Mouse (Mus musculus): ENCODE data around the gene Olfr876. TPM values are rescaled to one million over a fixed set of nuclear protein-coding genes. Genes with fewer than 3 reads are reported as not detected.
"Not testable (repeated sequence)": the region's sequence is repeated elsewhere in the genome, so short reads cannot be mapped to it uniquely, and the experiment has no call there.

Gene Olfr876
- not detected in 2 replicates for polyA plus RNA-seq (2012; ENCODE audit: insufficient read depth, insufficient read length, missing spikeins)

DNA sequence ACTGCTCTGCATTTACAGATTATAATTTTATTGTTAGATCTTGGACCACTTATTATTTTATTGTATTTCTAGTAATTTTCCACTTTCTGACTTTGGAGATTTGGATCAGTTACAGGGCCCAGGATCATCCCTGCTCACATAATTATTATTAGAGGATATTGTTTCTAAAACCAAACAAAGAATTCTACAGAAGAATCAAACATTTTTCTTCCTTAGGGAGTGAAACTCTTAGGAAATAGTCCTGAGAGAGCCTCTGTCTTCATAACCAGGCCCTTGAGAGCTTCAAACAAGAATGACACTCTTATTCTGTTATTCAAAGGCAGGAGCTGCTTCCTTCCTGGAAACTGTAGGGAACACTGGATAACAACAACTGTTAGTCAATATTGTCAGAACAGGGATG lies at the start of gene Olfr876:
Gene Olfr876 (plus strand): TSS at position 301 of the 400 bp plus-strand sequence.
- Histone ChIP-seq H3K4me3 (ENCODE audit: insufficient read depth, low read depth, low read length) (no peak within 1 kb of the TSS), H3K27ac (replicated peaks; ENCODE audit: low read depth, low read length) (no peak within 1 kb of the TSS), H3K4me1 (ENCODE audit: control insufficient read depth, insufficient read depth, insufficient read length, low read length) (no peaks in the 10 kb centered on the region)

DNA sequence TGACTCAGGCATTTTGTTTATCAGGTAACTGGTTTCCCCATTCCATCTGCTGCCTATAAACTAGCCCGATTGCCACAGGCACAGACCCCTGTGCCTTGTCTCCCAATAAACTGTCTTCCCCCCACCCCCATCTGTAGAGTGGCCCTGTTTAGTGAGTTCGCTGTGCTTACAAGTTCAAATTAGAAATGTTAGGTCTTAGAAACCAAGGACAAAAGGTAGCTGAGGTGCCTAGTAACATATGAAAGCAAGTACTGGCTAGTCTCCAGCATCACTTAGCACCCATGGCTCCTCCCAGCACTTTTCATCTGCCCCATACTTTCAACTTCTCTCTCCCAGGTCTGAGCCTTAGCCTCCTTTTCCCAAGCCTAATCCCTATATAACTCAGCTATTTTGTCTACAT lies 41.1 kb upstream of the Olfr876 start:
- no peak overlapping the region for H3K4me3 ChIP-seq (ENCODE audit: insufficient read depth, low read depth, low read length)
- H3K27ac ChIP-seq (replicated peaks; ENCODE audit: low read depth, low read length): no peak overlapping the region
- H3K4me1 ChIP-seq (ENCODE audit: control insufficient read depth, insufficient read depth, insufficient read length, low read length): no peaks in the 10 kb centered on the region

DNA sequence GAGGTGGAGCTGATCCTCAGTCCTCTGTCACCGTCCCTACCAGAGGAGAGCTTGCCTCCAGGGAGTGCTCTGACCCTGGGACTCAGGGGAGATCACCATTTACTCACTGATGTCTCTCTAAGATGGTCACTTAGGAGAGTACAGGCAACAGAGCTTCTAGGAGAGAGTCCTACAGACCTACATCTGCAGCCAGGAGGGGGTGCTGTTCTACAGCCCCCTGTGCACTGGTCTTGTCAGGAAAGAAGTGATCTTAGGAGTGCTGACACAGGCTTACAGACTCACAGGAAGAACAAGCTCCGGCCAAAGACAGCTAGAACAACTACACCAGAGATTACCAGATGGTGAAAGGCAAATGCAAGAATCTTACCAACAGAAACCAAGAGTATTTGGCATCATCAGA lies 40.3 kb upstream of the Olfr876 start:
- H3K27ac ChIP-seq (replicated peaks; ENCODE audit: low read depth, low read length): no peak overlapping the region
- H3K4me3 ChIP-seq (ENCODE audit: insufficient read depth, low read depth, low read length): no peak overlapping the region
- H3K4me1 ChIP-seq (ENCODE audit: control insufficient read depth, insufficient read depth, insufficient read length, low read length): no peaks in the 10 kb centered on the region

DNA sequence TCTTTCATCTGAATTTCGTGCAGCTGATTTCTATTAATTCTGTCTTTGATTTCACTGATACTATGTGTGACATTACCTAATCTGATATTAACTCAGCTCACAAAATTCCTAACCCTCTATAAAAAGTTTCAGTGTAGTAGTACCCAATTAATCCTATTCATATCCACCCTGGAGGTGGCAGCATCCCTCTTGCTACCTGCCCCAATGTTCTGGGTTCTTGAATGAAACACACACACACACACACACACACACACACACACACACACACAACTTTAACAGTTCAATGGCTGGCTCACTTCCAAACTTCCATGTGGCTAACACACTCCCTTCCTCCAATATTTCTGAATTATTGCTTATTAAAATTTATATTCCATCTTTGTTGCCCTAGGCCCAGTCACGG lies 32.2 kb upstream of the Olfr876 start:
- H3K4me1 ChIP-seq (ENCODE audit: control insufficient read depth, insufficient read depth, insufficient read length, low read length): no peaks in the 10 kb centered on the region
- no peak overlapping the region for H3K27ac ChIP-seq (replicated peaks; ENCODE audit: low read depth, low read length)
- H3K4me3 ChIP-seq (ENCODE audit: insufficient read depth, low read depth, low read length): no peak overlapping the region

DNA sequence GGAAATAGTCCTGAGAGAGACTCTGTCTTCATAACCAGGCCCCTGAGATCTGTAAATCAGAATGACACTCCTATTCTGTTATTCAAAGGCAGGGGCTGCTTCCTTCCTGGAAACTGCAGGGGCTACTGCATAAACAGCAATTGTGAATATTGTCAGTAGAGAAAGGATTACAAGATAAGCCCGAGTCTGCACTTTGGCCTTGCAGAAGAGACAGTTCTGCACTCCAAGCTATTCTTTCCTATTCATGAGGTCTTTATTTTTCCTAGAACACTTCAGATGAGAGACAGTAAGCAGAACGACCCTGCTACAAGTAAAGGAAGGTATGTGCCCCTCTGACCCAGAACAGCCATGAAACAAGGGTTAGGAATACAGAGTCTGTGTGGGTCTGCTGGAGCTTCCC lies 31.1 kb upstream of the Olfr876 start, which contains the start of gene Olfr875:
Gene Olfr875 (plus strand): TSS at position 99 of the 400 bp plus-strand sequence.
- Histone ChIP-seq H3K4me3 (ENCODE audit: insufficient read depth, low read depth, low read length) (no peak within 1 kb of the TSS), H3K4me1 (ENCODE audit: control insufficient read depth, insufficient read depth, insufficient read length, low read length) (no peaks in the 10 kb centered on the region), H3K27ac (replicated peaks; ENCODE audit: low read depth, low read length) (no peak within 1 kb of the TSS)

DNA sequence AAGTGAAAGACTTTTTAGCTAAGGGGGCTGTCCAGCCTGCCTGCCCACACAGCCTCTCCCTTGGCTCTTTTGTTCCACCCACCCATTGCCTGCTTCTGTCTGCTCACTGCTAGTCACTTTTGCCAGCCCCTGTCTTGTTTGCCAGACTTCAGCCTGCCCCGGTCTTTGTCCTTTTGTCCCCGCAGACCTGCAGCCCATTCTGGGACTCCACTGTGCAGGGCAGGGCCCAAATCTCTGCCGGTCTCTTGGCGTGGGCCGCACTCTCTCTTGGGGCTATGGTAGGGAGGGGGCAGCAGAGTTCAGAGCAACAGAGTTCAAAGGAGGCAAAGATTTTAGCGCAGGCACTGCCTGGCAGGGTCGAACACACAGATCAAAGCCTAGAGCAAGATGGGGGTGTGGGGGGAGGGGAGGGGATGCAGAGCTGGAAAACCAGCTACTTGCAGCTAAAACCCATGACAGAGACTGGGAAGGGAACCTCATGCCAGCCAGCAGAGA lies 20.0 kb upstream of the Olfr876 start:
- H3K4me3 ChIP-seq (ENCODE audit: insufficient read depth, low read depth, low read length): no peak overlapping the region
- H3K27ac ChIP-seq (replicated peaks; ENCODE audit: low read depth, low read length): no peak overlapping the region
- no peaks in the 10 kb centered on the region for H3K4me1 ChIP-seq (ENCODE audit: control insufficient read depth, insufficient read depth, insufficient read length, low read length)

DNA sequence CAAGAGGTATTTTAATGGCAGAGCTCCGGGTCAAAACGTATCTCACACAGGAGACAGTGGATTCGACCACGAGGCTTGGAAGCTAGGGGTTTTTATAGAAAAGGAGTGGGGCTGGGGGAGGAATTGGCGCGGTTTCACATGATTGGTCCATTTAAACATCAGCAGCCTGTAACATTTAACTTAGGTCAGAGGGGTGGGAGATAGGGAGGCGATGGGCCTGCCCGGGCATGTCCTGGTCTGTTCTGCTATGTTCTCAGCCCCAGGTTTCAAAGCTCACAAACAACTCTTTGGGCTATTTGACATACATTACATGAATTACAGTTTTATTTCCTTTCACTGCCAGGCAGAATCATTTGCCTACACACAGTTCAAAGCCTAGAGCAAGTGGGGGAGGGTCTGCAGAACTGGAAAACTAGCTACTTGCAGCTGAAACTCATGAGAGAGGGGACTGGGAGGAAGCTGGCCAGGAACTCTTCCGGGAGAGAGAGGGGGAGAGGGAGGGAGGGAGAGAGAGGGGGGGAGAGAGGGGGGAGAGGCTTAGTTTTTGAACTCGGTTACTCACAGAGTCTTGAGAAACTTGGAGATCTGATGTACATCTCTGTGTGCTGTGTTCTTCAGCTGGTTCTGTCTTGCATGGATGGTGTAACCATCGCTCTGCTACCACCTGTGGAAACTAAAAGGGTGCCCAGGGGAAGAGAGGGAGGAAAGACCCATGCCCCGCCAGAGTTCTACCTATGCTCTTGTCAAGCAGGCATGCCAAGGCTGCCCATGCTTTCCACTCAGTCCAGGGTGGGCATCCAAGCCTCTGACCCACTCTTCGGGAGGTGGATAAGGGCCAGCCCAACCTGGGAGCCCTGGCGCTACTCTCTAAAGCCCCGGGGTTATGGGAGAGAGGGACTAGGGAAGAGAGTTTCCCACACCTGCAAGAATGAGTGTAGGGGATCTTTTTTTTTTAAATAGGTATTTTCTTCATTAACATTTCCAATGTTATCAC lies 19.1 kb upstream of the Olfr876 start:
- not testable (repeated sequence) for H3K4me3 ChIP-seq (ENCODE audit: insufficient read depth, low read depth, low read length); H3K27ac ChIP-seq (replicated peaks; ENCODE audit: low read depth, low read length); H3K4me1 ChIP-seq (ENCODE audit: control insufficient read depth, insufficient read depth, insufficient read length, low read length)

DNA sequence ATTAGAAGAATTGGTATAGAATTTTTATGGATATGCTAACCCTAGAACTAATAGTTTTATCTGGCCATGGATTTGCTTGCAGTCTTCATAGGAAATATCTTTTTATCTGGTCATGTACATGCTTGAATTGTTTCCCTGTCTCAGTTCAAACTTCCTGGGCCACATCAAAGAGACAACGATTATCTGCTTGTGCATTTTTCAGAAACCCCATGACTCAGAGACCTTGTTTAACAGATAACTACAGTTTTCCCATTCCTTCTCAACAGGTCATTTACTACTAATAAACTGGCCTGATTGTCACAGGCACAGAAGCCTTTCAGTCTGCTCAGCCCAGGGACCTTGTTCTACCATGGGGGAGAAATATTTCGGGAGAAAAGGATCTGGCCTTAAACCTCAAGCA lies 16.4 kb upstream of the Olfr876 start:
- no peaks in the 10 kb centered on the region for H3K4me1 ChIP-seq (ENCODE audit: control insufficient read depth, insufficient read depth, insufficient read length, low read length)
- H3K27ac ChIP-seq (replicated peaks; ENCODE audit: low read depth, low read length): no peak overlapping the region
- no peak overlapping the region for H3K4me3 ChIP-seq (ENCODE audit: insufficient read depth, low read depth, low read length)

DNA sequence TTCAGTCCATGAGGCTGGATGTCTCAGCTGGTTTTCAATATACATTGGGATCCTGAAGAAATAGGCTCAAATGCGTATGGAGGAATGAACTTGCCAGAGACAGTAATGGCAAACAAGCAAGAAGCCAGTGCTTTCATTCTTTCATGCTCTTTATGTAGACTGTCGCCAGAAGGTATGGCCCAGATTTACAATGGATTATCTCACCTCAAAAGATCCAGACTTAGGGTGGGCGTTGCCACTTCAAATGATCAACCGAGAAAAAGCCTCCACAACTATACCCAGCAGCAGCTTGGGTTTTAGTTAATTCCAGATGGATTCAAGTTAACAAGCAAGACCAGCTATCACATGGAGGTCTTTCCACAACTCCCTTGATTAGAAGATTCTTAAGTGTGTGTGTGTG lies 776 bp upstream of the Olfr876 start:
- H3K4me3 ChIP-seq (ENCODE audit: insufficient read depth, low read depth, low read length): no peak overlapping the region
- no peaks in the 10 kb centered on the region for H3K4me1 ChIP-seq (ENCODE audit: control insufficient read depth, insufficient read depth, insufficient read length, low read length)
- H3K27ac ChIP-seq (replicated peaks; ENCODE audit: low read depth, low read length): no peak overlapping the region

DNA sequence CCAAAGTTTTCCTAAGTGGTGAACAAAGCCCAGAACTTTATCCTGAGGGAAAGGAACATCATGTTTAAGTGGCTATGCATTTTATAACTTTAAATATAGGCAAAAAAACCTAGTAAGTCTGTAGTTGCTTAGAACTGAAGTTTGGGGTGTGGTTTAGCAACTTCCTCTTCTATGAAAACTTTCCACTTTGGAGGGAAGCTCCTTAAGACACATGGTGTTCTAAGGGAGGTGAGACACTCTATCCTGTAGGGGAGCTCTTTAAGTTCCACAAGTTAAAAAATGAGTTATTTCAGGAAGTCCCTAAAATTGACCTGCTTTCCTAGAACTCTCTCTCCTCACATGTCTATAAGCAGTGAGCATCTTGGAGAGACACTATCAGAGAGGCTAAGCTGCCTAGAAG lies 4.4 kb downstream of the Olfr876 start:
- Histone ChIP-seq H3K4me1 (ENCODE audit: control insufficient read depth, insufficient read depth, insufficient read length, low read length) (no peaks in the 10 kb centered on the region), H3K4me3 (ENCODE audit: insufficient read depth, low read depth, low read length) (no peak overlapping the region), H3K27ac (replicated peaks; ENCODE audit: low read depth, low read length) (no peak overlapping the region)

DNA sequence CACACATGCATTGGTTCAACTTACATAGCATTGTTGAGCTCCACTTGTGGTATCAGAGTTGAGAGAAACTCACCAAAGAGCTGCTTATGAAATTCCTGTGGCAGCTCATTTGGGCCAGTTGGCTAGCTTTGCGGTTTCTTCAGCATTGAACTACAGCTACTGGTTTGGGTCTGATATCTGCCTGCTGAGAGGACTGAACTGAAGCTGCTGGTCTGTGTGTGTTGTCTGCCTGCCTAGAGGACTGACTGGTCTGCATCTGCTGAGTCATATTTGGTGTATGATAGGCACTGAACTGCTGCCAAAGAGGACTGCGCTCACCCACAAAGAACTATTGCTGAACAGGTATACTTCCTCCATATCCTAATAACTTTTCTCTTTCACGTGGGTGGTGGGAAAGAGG lies 5.6 kb downstream of the Olfr876 start:
- no peak overlapping the region for H3K27ac ChIP-seq (replicated peaks; ENCODE audit: low read depth, low read length)
- H3K4me3 ChIP-seq (ENCODE audit: insufficient read depth, low read depth, low read length): no peak overlapping the region
- no peaks in the 10 kb centered on the region for H3K4me1 ChIP-seq (ENCODE audit: control insufficient read depth, insufficient read depth, insufficient read length, low read length)

DNA sequence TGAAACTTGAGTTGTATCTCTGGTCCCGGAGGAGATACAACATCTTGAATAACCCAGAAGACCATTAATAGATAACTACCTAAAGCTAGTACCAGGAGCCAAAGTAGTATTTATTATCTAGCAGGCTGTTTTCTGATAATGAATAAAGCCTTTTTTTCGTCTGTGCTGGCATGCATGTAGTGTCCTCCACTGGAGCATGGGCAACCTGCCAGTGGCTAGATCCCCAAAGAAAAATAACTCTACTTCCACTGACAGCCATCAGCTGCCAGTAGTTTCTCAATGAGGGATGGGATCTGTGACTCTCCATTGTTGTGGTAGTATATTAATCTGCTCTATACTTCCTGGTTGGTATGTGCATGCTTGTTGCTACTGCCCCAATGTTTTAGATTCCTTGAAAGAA lies 6.1 kb downstream of the Olfr876 start:
- no peak overlapping the region for H3K27ac ChIP-seq (replicated peaks; ENCODE audit: low read depth, low read length)
- H3K4me3 ChIP-seq (ENCODE audit: insufficient read depth, low read depth, low read length): no peak overlapping the region
- H3K4me1 ChIP-seq (ENCODE audit: control insufficient read depth, insufficient read depth, insufficient read length, low read length): no peaks in the 10 kb centered on the region

DNA sequence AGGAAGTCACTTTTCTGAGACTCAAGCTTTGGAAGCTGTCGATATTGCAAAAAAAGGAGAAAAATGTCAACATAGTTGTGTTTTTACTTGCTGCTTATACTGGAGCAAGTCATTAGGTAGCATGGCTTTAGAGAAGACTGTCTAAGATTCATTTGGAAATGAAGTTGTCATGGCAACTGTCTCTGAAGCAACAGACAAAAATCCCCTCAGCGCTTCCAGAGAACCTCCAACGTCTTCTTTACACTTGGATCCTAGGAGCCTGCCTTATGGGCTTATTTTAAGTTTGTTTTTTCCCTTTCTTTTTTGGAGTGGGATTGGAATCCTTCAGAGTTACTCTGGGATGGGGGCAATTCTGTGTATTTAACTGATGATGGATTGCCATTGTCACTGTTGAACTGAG lies 11.9 kb downstream of the Olfr876 start:
- H3K4me1 ChIP-seq (ENCODE audit: control insufficient read depth, insufficient read depth, insufficient read length, low read length): no peaks in the 10 kb centered on the region
- H3K4me3 ChIP-seq (ENCODE audit: insufficient read depth, low read depth, low read length): no peak overlapping the region
- no peak overlapping the region for H3K27ac ChIP-seq (replicated peaks; ENCODE audit: low read depth, low read length)

DNA sequence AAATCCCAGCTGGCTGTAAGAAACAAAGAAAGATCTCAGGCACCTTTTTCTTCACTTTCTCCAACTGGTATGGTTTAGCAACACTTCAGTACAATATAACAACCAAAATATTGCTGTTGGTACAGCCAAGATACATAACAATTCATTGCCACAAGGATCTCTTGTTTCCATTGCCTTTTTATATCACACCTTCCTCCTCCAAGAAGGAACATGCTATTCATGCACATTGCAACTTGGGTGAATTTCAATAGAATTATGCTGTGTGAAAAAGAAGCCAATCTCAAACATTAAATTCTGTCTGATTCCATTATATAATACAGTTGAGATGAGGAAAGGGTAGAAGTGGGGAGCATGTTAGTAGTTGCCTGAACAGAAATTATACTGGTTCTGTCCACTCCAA lies 27.1 kb downstream of the Olfr876 start:
- Histone ChIP-seq H3K4me3 (ENCODE audit: insufficient read depth, low read depth, low read length) (no peak overlapping the region), H3K4me1 (ENCODE audit: control insufficient read depth, insufficient read depth, insufficient read length, low read length) (no peaks in the 10 kb centered on the region), H3K27ac (replicated peaks; ENCODE audit: low read depth, low read length) (no peak overlapping the region)

DNA sequence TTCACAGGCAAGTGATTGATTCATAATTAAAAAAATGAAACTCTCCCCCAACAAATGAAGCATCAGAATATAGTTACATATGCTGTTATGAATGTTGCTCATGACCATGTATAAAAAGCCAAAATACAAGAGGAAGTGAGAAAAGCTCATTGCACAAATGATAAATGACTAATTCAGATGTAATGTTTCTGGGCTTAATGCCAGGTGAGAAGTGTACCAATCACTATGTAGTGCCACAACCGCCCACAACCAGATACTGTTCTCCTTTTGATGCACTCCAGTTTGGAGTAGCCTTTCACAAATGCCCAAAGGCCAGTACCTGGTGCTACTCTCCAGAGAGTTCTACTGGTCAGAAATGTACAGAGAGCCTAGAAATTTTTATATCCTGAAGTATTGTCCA lies 30.5 kb downstream of the Olfr876 start:
- no peak overlapping the region for H3K4me3 ChIP-seq (ENCODE audit: insufficient read depth, low read depth, low read length)
- no peak overlapping the region for H3K27ac ChIP-seq (replicated peaks; ENCODE audit: low read depth, low read length)
- no peaks in the 10 kb centered on the region for H3K4me1 ChIP-seq (ENCODE audit: control insufficient read depth, insufficient read depth, insufficient read length, low read length)

DNA sequence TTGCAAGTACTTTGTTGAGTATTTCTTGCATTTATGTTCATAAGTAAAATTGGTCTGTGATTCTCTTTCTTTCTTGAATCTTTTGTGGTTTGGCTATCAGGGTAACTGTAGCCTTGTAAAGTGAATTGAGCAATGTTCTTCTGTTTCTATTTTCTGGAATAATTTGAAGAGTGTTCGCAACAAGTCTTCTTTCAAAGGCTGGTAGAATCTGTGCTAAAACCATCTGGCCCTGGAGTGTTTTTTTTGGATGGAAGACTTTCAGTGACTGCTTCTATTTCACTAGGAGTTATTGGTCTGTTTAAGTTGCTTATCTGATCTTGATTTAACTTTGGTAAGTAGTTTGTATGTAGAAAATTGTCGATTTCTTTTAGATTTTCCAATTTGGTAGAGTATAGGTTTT lies 46.4 kb downstream of the Olfr876 start:
- Histone ChIP-seq H3K27ac (replicated peaks; ENCODE audit: low read depth, low read length) (no peak overlapping the region), H3K4me3 (ENCODE audit: insufficient read depth, low read depth, low read length) (no peak overlapping the region)

More for the DNA sequence above, 46.4 kb downstream of the Olfr876 start:
- no peaks in the 10 kb centered on the region for H3K4me1 ChIP-seq (ENCODE audit: control insufficient read depth, insufficient read depth, insufficient read length, low read length)

Measured in brown adipose tissue, adult 24 weeks (tissue).